14 mouse cellular contexts compared by ENCODE assay signal in genomic region chr13:99212976-99213375, GRCm38 (mm10).
"Had no signal": no experiment of that assay in that cellular context is flagged by ENCODE, and none has a peak within 500 bp of the region (broad histone marks: within the 10 kb centered on the region; RNA-seq: fewer than 3 reads in every experiment).

No protein-coding gene starts in this region.

- H3K4me1 ChIP-seq: limb, embryonic 15.5 days; liver, embryonic 12.5 days; neural tube, embryonic 13.5 days had no signal

- H3K27ac ChIP-seq: limb, embryonic 15.5 days; liver, embryonic 12.5 days; midbrain, embryonic 10.5 days; neural tube, embryonic 13.5 days had no signal

- DNase-seq: kidney, postnatal 14 days; lung, embryonic 14.5 days; lung, postnatal 10 days; lung, postnatal 4 days; retina, postnatal 1 day; right cerebral cortex, postnatal 4 days; spleen, adult 18-20 months; thymus, adult 18-20 months; thymus, postnatal 14 days had no signal

- H3K4me2 ChIP-seq: limb, embryonic 15.5 days; liver, embryonic 12.5 days; lung, embryonic 14.5 days; neural tube, embryonic 13.5 days had no signal

- H3K36me3 ChIP-seq: limb, embryonic 15.5 days; liver, embryonic 12.5 days; midbrain, embryonic 10.5 days; neural tube, embryonic 13.5 days had no signal

- H3K27me3 ChIP-seq: limb, embryonic 15.5 days; neural tube, embryonic 13.5 days had no signal

- H3K9me3 ChIP-seq: limb, embryonic 15.5 days; liver, embryonic 12.5 days; neural tube, embryonic 13.5 days had no signal

- H3K4me3 ChIP-seq: limb, embryonic 15.5 days; liver, embryonic 12.5 days; midbrain, embryonic 10.5 days; neural tube, embryonic 13.5 days had no signal

- H3K9ac ChIP-seq: limb, embryonic 15.5 days; liver, embryonic 12.5 days; lung, embryonic 14.5 days; neural tube, embryonic 13.5 days had no signal

- ATAC-seq: liver, embryonic 12.5 days; midbrain, embryonic 16.5 days had no signal
